Mouse (Mus musculus): ENCODE data around the gene St7.
"Not testable (repeated sequence)": the region's sequence is repeated elsewhere in the genome, so short reads cannot be mapped to it uniquely, and the experiment has no call there.

St7 gene

DNA sequence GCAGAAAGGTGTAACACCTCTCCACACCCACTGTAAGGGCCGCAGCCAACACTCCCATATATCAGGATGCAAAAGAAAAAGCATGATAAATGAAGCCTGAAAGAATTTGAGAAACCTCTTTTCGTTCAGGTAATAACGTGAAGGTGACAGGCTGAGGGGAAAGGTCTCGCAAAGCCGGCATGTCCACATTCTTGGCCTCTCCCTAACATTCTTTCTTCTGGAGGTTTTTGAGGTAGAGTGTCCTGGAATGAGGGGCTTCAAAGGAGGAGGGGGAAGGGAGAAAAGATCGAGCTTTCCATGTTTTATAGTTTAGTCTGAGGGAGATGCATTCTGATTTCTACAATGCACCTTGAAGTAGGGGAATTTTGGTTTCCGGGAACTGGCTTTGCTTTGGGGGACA lies at the start of gene St7:
Gene St7 (plus strand): TSS at position 287 of the 400 bp plus-strand sequence.
- no peak for DNase-seq (ENCODE audit: low spot score in 2 of 2)

DNA sequence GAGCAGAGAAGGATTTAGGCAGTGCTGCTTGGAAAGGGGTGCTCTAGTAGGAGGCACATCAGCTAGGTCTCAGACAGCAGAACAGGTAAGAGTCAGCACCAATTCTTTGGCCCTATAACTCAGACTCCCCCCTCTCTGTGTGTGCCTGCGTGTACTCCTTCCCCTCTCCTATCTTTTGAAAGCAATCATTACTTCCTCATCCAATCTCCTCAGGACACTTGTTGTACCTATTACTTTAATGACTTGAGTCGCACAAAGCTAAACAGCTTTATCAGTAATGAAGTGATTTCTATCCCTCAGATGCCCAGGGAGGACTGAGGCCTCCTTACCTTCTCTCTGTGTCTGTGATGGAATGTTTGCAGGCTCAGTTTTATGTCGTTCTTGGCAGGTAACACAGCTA lies 46.6 kb upstream of the St7 start:
- DNase-seq (ENCODE audit: low spot score in 2 of 2): no peak

DNA sequence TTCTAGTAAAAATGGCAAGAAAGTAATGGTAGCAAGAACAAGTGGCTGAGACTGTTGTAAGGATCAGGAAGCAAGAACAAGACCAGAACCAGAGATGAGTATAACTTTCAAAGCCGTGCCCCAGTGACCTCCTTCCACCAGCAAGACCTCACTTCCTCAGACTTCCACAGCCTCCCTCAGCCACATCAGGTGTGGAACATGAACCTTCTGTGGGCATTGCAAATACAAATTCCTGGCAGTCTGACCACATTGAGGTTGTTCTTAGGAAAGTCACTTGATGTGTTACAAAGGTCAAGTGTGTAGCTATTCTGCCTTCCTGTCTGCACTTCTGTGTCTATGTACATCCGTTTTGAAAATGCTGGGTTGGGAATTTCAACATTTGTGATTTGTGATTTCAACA lies 40.6 kb upstream of the St7 start:
- DNase-seq (ENCODE audit: low spot score in 2 of 2): no peak

DNA sequence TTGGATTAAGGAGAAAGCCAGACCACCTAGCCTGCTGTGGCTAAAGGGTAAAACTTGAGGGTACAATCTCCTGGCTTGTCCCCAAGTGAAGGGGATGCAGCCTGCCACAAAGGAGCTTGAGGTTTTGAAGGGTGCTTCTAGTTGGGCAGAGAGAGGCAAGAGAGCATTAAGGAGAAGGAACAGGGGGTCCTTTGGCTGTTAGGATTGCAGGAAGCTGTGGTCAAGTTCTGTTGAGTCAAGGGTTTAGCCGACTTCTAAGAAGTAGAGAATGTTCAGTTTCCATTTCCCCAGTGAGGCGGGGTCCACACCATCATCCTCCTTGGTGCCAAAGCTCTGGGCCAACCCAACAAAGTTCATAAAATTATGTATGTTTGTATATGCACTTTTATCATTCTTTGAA lies 37.7 kb upstream of the St7 start:
- no peak for DNase-seq (ENCODE audit: low spot score in 2 of 2)

DNA sequence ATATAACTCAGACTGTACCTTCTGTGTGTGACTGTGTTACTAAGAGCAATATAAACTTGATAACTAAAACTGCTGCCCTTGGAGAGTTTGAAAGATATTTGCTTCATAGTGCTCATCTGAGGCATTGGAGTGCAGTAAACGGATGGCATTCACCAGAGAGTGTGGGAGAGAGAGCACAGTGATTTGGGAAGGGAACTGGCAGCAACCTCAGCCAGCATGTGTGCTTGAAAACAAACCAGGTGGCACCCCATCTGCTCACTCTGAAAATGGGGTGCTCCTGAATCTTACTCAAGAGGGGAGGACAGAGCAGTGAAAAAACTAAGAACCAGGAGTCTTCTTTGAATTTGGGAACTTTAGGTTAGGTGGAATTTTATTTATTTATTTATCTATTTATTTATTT lies 35.4 kb upstream of the St7 start:
- no peak for DNase-seq (ENCODE audit: low spot score in 2 of 2)

DNA sequence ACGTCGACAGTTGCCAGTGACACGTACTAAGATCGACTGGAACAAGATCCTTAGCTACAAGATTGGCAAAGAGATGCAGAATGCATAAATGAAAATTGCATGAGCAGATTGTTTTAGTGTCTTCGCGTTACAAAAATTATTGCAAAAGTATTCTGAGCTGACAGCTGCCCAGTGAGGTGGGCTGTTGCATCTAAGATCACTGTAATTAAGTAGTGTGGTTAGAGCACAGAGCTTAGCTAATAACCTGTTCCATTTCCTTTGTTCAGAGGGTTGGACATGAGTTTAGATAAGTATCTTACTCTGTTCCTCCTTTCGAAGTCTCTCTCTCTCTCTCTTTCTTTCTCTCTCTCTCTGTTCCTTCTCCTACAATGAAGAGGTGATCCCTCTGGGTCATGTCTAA lies 27.4 kb upstream of the St7 start:
- DNase-seq (ENCODE audit: low spot score in 2 of 2): no peak

DNA sequence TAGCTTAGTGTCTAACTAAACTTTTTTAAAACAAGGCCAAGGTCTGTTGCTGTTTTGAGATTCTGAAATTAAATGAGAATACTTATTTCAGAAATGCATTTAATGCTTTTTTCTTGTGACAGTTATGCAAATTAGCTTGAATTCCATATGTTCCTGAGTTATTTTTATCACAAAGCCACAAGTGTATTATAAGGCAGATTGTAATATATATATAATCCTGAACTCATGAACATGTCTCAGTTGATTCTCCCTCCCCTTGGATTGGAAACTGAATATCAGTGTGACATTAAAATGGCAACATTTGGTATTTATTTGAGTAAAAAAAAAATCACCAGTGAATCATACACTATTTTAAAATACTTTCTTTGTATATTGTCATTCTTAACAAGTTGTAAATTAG lies 26.7 kb upstream of the St7 start:
- DNase-seq (ENCODE audit: low spot score in 2 of 2): no peak

DNA sequence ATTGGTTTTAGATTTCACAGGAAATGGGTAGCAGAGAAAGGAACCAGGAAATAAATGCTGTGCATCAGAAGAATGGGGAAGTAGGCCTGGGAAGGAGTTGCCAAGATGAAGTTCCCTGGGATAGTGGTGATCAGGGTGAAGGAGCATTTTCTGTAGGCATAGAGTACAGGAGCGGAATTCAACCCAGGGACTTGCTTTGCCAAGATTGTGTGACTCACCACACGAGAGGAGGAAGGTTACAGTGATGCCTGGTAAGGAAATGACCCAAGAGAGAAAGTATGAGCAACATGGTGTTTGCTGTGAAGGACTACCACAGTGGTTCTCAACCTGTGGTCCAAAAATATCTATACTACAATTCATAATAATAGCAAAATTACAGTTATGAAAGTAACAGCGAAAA lies 24.9 kb upstream of the St7 start:
- no peak for DNase-seq (ENCODE audit: low spot score in 2 of 2)

DNA sequence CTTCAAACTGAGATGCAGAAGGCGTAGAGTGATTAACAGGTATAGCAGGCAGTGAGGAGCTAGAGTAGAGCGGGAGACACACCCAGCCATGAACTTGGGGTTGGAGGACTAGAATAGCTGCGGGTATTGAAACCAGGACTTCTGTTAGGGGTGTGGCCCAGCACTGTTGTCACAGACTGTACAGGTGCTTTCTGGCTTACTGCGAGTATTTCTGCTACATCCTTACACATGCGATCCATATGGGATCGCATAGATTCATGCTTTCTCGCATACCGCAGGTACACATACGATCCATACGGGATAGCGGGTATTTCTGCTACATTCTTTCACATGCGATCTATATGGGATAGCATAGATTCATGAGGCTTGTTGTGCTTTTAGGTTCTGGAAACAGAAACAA lies 24.4 kb upstream of the St7 start:
- no peak for DNase-seq (ENCODE audit: low spot score in 2 of 2)

DNA sequence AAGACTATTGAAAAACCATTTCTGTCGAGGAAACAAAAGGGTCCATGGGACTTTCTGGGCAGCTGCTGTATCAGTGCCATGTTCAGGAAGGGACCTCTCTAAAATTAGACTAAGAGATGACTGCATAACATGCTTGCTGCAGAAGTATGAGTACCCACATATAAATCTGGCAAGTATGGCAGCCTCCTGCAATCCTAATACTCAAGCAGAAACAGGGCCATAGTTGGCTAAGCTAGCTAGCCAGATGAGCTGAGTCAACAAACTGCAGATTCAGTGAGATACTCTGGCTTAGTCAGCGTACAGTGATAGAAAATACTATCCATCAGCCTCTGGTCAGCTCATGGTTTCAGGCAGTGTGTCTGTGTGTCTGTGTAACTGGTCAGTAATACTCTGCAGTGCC lies 22.9 kb upstream of the St7 start:
- DNase-seq (ENCODE audit: low spot score in 2 of 2): no peak

DNA sequence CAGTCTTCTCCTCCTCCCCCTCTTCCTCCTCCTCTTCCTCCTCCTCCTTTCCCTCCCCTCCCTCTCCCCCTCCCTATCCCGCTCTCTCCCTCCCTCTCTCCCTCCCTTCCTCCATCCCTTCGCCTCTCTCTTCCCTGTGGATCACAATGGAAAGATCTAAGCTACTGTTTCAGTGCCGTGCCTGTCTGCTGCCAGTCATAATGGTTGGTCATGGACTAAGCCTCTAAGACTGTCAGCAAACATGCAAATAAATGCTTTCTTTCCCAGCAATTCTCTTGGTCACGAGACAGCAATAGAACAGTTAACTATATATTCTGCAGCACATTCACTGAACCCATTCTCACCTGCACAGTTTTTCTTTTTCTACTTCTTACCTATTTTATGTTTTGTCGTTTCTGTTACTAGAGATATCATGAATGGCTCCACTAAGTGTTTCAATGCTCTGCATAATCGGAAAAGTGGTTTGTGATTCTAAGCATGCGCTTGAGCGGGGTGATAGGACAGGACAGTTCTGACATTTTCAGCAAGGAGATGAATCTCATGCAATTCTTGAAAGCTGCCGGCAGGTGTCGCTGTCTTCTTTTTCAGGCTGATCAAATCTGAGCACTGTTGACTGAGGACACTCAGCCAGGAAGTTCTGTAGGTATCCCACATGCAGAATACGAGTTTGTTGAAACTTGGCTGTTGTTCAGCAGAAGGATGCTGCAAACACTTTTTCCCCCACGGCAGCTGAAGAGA lies 17.5 kb upstream of the St7 start:
- DNase-seq (ENCODE audit: low spot score in 2 of 2): peak; percentile 38 to 57

DNA sequence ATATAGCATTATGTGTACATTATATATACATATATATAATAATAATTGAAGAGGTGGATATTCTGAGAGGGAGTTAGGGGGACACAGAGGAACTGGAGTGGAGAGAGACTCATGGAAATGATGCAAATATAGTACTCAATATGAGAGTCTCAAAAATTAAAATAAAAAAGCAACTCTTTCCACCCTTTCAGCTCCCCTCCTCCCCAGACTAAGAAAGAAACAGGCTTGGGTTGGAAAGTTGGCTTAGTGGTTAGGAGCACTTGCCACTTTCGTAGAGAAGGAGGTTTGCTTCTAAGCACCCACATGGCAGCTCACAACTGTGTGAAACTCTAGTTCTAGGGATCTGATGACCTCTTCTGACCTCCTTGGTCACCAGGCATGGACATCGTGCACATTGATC lies 15.7 kb upstream of the St7 start:
- no peak for DNase-seq (ENCODE audit: low spot score in 2 of 2)

DNA sequence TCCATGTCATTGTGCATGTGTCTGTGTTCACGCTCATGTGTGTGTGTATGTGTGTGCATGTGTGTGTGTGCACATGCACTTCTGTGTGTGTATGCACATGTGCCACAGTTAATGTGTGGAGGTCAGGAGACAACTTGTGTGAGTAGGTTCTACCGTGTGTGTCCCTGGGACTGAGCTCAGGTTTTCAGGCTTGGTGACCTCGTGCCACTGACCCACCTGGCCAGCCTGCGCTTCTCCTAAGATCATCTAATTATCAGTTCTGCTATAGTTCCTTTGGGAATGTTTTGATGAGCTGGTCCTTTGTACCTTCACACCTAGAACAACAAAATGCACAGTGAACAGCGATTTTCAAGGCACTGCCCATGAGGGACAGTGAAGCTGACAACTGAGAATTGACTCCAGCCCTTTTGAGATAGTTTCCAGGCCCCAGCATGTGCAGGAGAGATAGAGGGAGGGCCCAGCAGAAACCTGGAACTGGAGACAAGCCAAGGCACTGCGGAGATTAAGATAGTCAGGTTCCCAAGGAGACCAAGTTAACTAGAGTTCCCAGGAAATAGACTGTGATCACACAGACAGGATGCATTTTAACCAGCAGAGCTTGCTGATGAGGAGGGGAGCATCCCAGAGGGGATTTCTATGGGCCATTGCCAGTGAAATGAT lies 12.3 kb upstream of the St7 start:
- no peak for DNase-seq (ENCODE audit: low spot score in 2 of 2)

DNA sequence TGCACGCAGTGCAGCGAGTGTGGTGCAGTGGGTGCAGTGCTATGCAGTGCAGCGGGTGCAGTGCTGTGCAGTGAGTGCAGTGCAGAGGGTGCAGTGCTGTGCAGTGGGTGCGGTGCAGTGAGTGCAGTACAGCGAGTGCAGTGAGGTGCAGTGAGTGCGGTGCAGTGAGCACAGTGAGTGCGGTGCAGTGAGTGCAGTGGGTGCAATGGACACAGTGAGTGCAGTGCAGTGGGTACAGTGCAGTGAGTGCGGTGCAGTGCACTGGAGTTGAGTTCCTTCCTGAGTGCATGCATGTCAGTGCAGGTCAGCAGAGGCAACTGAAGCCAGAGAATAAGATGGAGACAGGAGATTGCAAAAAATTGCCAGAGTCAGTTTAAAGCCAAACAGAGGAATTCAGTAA lies 10.9 kb upstream of the St7 start:
- DNase-seq (ENCODE audit: low spot score in 2 of 2): no peak

DNA sequence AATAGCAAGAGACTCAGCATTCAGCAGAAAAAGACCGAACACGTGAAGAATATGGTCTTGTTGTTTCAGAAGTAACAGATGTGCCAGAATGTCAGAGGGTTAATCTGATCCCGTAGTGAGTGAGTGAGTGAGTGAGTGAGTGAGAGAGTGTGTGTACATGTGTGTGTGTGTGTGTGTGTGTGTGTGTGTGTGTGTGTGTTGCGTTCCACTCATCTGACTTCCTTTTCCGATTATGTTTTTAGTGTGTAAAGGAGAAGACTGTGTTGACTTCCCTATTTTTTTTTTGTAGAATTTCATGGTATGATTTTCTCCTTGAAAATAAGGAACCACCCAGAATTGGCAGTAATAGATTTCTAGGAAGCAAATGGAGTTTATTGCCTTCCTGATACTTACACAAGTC lies 4.1 kb upstream of the St7 start:
- no peak for DNase-seq (ENCODE audit: low spot score in 2 of 2)

DNA sequence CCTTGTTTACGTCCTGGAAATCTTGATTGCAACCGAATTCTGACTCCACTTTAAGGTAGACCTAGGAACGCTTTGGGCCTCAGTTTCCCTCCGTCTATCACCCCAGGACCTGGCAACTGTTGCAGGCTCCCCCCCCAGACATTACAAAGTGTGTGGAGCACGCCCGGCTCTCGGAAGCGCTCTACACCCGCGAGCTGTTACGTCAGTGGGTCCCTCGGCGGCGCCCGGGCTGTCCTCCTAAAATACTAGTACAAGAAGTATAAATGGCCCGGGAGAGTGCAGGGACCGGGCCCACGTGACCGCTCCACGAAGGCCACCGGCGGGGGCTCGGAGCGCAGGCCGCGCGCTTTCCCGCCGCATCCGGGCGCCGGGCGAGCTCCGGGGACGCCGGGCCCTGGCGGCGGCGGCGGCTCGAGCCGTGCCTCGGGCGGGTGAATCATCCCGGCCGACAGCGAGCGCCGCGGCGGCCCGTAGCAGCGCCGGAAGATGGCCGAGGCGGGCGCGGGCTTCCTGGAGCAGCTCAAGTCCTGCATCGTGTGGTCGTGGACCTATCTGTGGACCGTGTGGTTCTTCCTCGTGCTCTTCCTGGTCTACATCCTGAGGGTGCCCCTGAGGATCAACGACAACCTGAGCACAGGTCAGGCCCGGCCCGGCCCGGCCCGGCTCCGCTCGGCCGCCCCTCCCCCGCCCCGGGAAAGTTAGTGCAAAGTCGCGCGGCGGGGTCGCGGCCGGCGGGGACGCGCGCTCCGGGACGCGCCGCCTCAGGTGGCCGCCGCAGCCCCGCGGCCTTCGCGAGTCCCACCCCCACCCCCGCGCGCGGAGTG lies 1.2 kb downstream of the St7 start:
- peak in 1 of 2 experiments; percentile 51 for DNase-seq (ENCODE audit: low spot score in 2 of 2)

DNA sequence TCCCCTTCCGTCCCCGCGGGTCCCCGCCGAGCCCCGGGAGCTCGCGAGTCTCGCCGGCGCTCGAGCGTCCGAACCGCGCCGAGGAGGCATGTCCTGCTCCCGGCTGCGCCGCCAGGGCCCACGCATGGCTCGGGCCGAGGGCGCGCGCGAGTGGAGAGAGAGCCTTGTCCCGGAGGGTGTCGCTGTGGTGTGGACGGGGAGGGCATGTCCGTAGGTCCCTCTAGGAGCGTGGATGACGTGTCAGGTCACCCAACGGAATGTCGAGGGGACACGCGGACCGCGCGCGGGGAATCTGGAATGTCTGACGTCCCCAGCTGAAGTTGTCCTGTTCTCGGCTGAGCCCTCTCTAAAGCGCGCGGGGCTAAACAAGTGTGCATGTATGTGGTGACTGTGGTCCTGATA lies 1.8 kb downstream of the St7 start:
- peak; percentile 37 to 53 for DNase-seq (ENCODE audit: low spot score in 2 of 2)

DNA sequence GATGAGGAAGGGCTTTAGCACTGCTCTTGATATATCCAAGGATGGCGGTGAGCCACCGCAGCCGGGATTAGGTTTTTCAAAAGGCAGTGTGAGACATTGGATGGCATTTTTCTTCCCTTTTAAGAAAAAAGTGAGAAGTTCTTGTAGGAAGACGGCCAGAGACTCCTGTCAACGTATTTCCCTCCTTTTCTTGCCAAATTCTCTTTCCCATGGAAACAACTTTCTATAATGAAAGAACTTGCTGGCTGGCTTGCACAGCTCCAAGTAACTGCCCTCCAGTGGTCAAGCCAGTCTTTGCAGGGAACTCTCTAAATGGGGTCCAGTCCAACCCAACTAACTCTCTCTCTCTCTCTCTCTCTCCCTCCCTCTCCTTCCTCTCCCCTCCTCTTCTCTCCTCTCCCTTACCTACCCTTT lies 3.6 kb downstream of the St7 start:
- peak; percentile 31 to 58 for DNase-seq (ENCODE audit: low spot score in 2 of 2)

DNA sequence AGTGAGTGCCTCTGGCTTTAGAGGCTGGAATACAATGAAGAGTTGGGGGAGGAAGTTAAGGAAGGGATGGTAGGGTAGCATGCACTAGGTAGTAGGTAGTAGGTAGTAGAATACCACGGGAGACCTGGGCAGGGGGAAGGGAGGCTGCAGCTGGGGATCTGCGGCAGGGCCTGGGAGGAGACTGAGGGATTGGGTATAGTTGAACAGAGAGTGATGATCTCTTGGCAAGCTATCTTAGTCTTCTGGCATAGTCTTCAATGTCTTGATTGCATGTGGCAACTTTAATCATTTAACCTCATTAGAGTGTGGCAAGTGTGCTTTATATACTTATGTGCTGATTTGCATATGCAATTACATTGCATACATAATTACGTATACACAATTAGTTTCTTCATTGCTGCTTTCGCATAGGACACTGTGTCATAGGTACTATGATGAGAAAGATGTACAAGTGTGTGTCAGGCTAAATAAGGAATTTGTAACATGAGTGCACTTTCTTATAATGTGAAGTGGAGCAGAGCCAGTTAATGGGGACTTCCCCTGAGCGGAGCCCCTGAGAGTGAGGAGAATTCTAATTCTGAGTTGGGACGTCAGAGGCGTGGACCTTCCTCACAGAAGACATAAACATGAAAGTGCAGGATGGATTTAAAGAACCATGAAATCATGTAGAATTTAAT lies 8.3 kb downstream of the St7 start:
- no peak for DNase-seq (ENCODE audit: low spot score in 2 of 2)

DNA sequence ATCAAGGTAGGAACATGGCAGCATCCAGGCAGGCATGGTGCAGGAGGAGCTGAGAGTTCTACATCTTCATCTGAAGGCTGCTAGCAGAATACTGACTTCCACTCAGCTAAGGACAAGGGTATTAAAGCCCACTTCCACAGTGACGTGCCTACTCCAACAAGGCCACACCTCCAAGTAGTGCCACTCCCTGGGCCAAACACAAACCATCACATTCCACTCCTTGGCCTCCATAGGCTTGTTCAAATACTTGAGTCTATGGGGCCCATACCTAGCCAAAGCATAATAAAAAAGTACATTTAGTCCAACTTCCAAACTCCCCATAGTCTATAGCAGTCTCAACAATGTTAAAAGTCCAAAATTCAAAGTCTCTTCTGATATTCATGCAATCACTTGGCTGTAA lies 11.3 kb downstream of the St7 start:
- DNase-seq (ENCODE audit: low spot score in 2 of 2): not testable (repeated sequence)

DNA sequence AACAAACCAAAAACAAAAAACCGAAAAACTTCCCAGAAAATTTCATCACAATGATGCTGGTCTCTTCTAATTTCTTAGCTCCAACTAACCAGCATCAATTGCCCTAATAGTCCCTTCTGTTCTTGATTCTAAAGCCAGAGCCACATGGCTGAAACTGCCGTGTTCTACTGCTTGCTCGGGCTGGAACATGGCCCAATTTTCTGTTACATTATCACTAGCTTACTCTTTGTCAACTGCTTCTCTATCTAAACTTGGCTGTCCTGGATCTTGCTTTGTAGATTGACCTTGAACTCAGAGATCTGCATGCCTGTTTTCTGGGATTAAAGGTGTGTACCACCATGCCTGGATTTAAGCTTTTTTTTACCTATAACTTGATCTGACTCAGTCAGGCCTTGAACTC lies 13.2 kb downstream of the St7 start:
- DNase-seq (ENCODE audit: low spot score in 2 of 2): no peak

DNA sequence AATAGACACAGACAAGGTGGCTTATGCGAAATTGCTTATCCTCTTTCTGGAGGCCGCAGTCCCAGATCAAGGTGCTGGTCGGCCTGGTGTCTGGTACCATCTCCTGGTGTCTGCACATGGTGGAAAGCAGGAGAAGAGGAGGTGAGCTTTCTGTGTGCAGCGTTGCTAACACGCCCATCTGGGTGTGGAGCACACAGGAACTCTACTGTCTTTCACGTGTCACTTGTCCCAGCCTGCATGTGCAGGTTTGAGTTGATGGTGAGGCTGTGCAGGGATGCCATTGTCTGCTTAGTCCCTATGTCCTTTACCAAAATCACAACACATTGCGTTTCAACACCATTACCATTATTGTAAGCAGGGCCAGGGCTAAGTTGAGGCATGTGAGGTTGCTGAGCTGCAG lies 26.2 kb downstream of the St7 start:
- DNase-seq (ENCODE audit: low spot score in 2 of 2): no peak
